Mouse (Mus musculus): ENCODE data around the gene Uqcr11.

DNA sequence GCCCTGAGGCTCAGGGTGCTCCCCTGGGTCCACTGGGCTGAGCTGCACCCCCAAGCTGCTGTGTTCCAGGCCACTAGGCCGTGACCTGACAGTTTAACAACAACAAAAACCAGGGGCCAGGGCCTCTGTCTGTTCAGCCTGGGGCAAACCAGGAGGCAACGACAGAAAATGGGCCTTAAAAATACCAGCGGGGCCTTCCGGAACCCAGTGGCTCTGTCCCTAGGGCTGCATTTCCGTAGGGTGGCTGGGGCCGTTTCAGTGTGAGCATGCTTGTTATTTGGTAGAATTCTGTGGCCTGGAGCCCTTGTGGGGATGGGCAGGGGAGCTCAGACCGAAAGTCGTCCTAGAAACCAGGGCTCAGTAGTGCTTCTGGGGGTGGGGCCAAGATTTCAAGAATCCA, 23.2 kb upstream of the Uqcr11 start:
- TF ChIP-seq CTCF (IDR thresholded peaks at IDR 0.05; ENCODE audit: borderline replicate concordance, insufficient read depth, low read length): no peak
- TF ChIP-seq POLR2A (IDR thresholded peaks at IDR 0.05; ENCODE audit: low read depth, low read length): no peak

All from embryonic fibroblast, embryonic 13.5 days (primary cell).